Comparison of ENCODE assay signal across 8 mouse cellular contexts in genomic region chr9:95072450-95072955, GRCm38 (mm10).
DNase-seq lines count a peak whose midpoint lies in the region; ATAC-seq lines count a peak whose summit lies in the region.
"Had no signal": no experiment of that assay in that cellular context is flagged by ENCODE, and none has a peak within 500 bp of the region (broad histone marks: within the 10 kb centered on the region; RNA-seq: fewer than 3 reads in every experiment).

No protein-coding gene starts in this region.

- no peak; the same call in 1 of the 2 replicates for ATAC-seq in heart, embryonic 14.5 days (ENCODE audit: insufficient number of reproducible peaks, insufficient read depth, low FRiP score, low read depth)

- no peak overlapping the region for H3K4me3 ChIP-seq in heart, embryonic 14.5 days (ENCODE audit: control insufficient read depth in 1 of 2, insufficient read depth in 1 of 2, low read depth in 1 of 2, low read length in 2 of 2)
- H3K4me3 ChIP-seq: neural tube, embryonic 12.5 days had no signal

- no peaks in the 10 kb centered on the region for H3K27me3 ChIP-seq in heart, embryonic 14.5 days (ENCODE audit: control insufficient read depth, insufficient read depth, low read length)
- H3K27me3 ChIP-seq: neural tube, embryonic 12.5 days had no signal

- 0 out of 2 replicates have a peak, but pooled peaks cover 4% of the 10 kb centered on the region for H3K9me3 ChIP-seq in heart, embryonic 14.5 days (ENCODE audit: control insufficient read depth, low read length)

- intact Hi-C loops in left cerebral cortex, postnatal 14 days (cut with DNase I): loop anchor here (5.0 to 10.0 kb wide), 2 partner anchors 328 to 335 kb away; partner anchors contain the start of gene Chst2

- 77% methylated on average over 14 of the region's 14 CpGs for WGBS in heart, embryonic 14.5 days

- H3K9ac ChIP-seq in heart, embryonic 14.5 days (ENCODE audit: low read length): no peak overlapping the region
- H3K9ac ChIP-seq: neural tube, embryonic 12.5 days had no signal

- H3K27ac ChIP-seq in heart, embryonic 14.5 days (replicated peaks in 1 of 2; ENCODE audit: control insufficient read depth in 1 of 2, insufficient read depth in 1 of 2, low read depth in 2 of 2, low read length in 2 of 2): peak overlapping the region; percentile 48 to 65; a peak in 3 of 4 replicates
- H3K27ac ChIP-seq: neural tube, embryonic 12.5 days had no signal

- peaks cover 2 to 4% of the 10 kb centered on the region in 2 experiments; a peak in 2 of 4 replicates for H3K4me1 ChIP-seq in heart, embryonic 14.5 days (ENCODE audit: control insufficient read depth in 2 of 2, insufficient read depth in 2 of 2, low read length in 2 of 2)

- DNase-seq in ovary, postnatal 14 days (ENCODE audit: low spot score): peak; percentile 10
- no peak for DNase-seq in ovary, postnatal 10 days (ENCODE audit: low spot score)
- peak; percentile 74 for DNase-seq in kidney, postnatal 14 days
- peak; percentile 8 to 13 for DNase-seq in spleen, adult 18-20 months
- DNase-seq in layer of hippocampus, adult 9-11 months: no peak
- no peak for DNase-seq in left cerebral cortex, postnatal 14 days (ENCODE audit: low spot score in 2 of 2)

- H3K36me3 ChIP-seq in heart, embryonic 14.5 days (ENCODE audit: control insufficient read depth, insufficient read depth, low read length): no peaks in the 10 kb centered on the region
- H3K36me3 ChIP-seq: neural tube, embryonic 12.5 days had no signal

- H3K4me2 ChIP-seq in heart, embryonic 14.5 days (ENCODE audit: low read length): no peak overlapping the region
- H3K4me2 ChIP-seq: neural tube, embryonic 12.5 days had no signal

Comparison
In these comparisons a context has a peak if more than half of its experiments do, and no peak if none do; other contexts are left out.
1. DNase-seq: peak in ovary, postnatal 14 days (single experiment), kidney, postnatal 14 days (single experiment) and spleen, adult 18-20 months (2 of 2); none in ovary, postnatal 10 days (single experiment), layer of hippocampus, adult 9-11 months (single experiment) and left cerebral cortex, postnatal 14 days (0 of 2).